Mouse (Mus musculus): ENCODE measurements around the gene Csf2. TPM values are rescaled to one million over a fixed set of nuclear protein-coding genes. Genes with fewer than 3 reads are reported as not detected.
A peak's percentile ranks its signal among the peaks of the same experiment; 100 is the strongest.
"Not testable (repeated sequence)": the region's sequence is repeated elsewhere in the genome, so short reads cannot be mapped to it uniquely, and the experiment has no call there.

Csf2 gene
- total RNA-seq (2021), result not detected
- long read RNA-seq, experiment 1, result 0 reads
- long read RNA-seq, experiment 2, result 0 reads

DNA sequence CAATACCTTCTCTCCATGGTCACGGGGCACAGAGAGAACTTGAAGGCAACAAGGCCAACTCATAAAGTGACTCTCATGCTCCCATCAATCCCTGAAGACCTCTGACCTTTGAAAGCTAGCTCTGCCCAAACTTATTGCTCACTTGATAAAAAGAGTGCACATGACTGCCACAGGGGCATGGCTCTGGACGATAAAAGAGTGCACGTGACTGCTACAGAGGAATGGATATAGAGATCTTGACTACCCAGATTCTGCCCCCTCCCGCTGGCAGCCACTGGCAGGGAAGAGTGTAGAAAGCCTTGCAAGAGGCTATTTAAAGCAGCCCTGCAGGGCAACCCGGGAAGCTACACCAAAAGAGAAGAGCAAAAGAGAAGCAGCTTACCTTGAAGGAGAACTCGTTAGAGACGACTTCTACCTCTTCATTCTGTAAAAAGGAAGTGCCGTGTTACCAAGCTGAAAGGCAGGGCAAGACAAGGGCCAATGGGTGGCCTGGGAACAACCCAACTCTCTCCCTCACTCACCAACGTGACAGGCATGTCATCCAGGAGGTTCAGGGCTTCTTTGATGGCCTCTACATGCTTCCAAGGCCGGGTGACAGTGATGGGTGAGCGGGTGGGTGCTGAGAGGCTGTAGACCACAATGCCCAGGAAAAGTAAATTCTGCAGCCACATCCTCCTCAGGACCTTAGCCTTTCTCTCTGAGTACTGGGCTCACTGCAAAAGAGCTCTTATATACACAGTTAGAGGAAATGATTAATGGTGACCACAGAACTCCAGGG lies at the start of gene Csf2:
Gene Csf2 (minus strand): TSS at position 728 of the 778 bp plus-strand sequence.
- DNase-seq (ENCODE audit: low spot score in 2 of 2), result no peak
- intact Hi-C loops (cut with DNase I), result no loop called here

DNA sequence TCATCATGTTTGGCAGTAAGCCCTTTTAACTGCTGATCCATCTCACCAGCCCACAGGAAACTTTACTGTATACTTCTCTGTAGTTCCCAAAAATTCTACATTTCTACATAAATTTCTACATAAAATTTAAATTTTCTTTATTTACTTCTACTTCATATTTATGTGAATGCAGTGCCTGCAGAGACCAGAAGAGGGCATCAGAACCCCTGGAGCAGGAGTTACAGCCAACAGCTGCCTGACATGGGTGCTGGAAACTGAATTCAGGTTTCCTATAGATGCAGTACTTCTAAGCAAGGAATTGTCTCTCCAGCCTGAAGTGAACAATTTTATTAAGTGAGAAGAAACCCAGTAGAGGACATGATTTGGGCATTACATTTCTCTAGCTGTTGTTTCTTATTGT lies 49.3 kb upstream of the Csf2 start:
- no peak for DNase-seq (ENCODE audit: low spot score in 2 of 2)
- intact Hi-C loops (cut with DNase I), result no loop called here

DNA sequence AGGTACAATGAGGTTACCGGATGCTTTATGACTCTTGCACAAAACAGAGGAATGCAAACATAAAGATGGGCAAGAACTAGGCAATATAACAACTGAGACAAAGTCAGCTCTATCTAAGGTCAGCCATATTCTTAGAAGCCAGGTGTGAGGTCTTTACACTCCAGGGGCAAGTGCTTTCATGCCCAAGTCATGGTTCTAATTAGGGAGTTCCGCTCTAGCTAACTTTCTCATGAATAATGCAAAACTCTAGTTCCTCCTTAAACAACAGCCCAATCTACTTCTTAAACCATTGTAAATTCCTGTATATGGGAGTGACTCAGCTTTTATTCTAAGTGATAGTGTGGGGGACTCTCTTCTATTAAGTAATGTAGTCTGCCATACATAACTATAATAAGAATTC lies 48.0 kb upstream of the Csf2 start:
- DNase-seq (ENCODE audit: low spot score in 2 of 2); intact Hi-C loops (cut with DNase I): not testable (repeated sequence)

DNA sequence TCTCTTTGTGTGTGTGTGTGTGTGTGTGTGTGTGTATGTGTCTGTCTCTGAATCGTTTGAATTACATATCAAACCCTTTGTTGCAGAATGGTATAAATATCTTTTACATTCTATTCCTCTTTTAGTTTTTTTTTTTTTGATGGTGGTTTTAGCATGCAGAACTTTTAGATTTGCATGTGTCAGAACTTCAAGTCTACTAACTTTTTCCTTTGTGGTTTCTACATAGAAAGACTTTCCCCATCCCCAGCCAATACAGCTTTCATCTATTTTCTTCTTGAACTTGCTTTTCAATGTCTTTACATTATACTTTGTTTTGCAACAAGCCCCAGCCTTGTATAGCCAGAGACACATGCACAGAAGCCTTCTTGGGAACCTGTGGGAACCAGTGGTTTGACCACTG lies 47.3 kb upstream of the Csf2 start:
- intact Hi-C loops (cut with DNase I), result no loop called here
- no peak for DNase-seq (ENCODE audit: low spot score in 2 of 2)

DNA sequence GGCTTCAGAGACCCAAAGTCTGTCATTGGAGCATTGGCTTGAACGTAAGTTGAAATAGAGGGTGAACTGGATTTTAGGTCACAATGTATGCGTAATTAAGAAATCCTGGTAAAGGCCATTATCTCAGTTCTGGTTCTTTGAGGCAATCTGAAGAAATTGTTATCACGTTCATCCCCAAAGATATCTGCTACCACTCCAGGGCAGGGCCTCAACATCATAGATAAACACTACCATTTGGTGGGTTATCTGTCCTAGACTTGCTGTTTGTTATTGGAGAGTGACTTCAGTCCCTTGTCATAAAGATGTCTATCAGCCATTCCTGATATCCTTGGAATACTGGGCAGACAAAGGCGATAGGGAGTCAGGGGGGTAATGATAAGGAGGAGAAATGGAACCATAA lies 46.5 kb upstream of the Csf2 start:
- no peak for DNase-seq (ENCODE audit: low spot score in 2 of 2)
- intact Hi-C loops (cut with DNase I), result no loop called here

DNA sequence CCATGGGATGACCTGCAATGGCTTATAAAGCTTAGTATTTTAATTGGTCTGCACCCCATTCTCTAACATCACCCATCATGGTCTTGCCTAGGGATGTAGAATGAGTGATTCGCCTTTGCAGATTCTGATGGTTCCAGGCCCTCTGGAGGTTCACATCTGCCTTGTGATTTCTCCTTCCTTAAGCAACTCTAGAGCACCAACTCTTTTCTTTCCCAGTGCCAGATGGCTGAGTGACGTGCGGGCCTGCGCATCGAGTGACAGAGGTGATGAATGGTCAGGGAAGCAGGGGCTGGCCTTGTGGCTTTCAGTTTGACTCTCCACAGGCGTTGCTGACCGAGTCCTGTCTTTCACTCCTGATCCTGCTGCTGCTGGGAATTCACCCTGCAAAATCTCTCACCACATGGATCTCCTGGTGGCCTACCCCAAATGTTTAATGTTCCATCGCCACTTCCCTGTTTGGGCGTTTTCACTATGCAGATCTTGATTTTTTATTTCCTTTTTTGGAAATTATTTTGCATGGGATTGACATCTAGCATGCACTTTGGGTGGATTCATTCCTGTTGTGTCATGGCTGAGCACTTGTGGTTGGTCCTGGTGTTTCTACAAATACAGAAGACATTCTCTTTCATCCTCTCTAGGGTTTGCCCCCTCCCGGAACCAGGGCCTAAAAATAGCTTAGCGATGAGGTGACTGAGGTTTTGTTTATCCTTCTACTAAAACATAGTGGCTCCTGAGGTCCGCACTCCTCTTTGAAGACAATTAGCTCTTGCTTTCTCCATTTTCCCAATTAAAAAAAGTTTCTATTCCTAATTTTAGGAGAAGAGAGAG lies 44.7 kb upstream of the Csf2 start:
- DNase-seq (ENCODE audit: low spot score in 2 of 2), result no peak
- intact Hi-C loops (cut with DNase I), result no loop called here

DNA sequence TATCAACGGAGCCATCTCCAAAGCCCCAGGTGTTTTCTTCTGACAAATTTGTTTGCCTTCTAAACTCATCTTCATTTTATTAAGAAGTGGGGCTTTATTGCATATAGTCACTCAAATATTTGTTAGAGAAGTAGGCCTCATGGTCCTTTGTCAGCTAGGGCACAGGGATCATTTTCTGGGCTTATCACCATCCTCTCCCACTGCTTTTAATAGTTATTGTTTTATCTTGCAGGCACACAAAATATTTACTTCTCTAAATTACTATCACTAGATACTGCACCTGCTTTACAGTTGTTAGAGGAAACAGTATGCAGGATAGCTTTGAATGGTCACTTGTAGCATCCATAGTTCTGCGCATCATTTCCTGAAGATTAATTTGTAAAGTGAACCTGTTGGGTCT lies 42.7 kb upstream of the Csf2 start:
- no peak for DNase-seq (ENCODE audit: low spot score in 2 of 2)
- intact Hi-C loops (cut with DNase I), result no loop called here

DNA sequence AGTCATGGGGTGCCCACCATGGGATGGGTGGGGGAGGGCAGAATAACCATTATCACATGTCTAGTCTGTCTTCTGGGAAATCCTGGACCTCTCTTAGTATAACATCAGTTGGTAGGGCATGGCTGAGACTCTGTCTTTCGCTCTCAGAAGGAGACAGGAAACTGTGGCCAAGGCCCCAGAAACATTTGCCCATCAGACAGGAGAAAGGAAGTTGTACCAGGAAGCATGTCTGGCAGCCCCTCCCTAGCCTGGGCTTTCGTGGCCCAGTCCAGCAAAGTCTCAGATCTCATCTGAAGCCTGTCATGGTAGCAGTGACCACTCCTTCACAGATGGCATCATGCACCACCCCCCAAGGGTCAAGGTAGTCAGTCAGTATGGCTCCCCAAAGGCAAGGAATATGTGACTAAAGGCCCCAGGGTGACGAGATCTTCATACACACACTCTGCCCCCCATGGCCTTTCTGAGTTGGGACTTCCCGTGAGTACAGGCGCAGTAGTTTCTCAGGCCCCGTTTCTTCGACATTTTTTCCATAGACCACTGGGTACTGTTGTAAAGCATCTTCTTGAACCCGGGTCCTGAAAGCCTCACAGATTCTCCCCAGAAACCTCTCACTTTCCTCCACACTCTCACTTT lies 38.5 kb upstream of the Csf2 start:
- intact Hi-C loops (cut with DNase I), result no loop called here
- no peak for DNase-seq (ENCODE audit: low spot score in 2 of 2)

DNA sequence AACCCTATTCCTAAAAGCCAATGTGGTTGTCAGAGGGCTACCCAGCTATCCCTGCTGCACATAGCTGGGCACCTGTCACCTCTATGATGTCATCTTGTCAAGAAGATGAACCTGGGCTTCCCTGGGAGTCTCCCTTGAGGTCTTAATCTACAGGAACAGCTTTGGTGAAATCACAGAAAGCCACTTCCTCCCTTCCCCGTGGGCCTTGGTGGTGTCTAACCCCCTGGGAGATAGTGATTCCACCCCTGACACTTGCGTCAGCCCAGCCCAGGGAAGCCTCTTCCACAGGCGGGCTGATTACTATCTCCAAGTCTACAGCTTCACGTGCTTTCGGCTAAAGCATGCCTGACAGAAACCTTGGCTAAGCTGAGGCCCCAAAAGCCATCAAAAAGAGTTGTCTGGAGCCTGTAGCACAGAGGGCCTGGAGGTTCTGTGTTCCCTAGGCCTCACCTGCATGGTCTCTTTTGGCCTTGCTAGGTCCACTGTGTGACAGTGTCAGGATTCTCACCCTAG lies 22.0 kb upstream of the Csf2 start:
- intact Hi-C loops (cut with DNase I), result no loop called here
- DNase-seq (ENCODE audit: low spot score in 2 of 2), result no peak

DNA sequence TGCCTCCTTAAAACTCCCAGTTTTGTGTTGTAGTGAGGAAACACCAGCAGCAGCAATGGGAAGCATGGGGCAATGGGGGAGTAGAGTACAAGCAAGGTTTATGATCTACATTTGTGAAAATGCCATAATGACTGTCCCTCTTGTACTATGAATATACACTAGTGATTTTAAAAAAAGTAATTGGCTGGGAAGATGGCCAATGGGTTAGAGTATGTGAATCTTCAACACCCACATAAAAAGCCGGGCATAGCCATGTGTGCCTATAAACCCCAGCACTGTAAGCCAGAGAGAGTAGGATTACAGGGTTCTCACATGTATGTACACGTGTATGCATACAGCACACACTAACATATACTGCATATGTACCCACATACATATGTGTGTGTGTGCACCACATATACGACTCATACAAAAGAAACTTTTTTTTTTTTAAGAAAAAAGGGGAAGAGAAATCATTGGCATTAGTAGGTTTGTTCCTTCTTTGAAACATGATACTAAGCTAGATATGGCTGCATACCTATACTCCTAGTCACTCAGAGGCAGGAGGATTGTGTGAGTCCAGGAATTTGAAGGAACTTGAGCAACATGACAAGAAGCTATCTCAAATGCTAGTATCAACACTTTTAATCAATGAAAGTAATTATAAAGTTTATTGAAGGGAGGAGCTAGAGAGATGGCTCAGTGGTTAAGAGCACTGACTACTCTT lies 19.9 kb upstream of the Csf2 start:
- intact Hi-C loops (cut with DNase I), result no loop called here
- peak in 1 of 2 experiments; percentile 73 for DNase-seq (ENCODE audit: low spot score in 2 of 2)

DNA sequence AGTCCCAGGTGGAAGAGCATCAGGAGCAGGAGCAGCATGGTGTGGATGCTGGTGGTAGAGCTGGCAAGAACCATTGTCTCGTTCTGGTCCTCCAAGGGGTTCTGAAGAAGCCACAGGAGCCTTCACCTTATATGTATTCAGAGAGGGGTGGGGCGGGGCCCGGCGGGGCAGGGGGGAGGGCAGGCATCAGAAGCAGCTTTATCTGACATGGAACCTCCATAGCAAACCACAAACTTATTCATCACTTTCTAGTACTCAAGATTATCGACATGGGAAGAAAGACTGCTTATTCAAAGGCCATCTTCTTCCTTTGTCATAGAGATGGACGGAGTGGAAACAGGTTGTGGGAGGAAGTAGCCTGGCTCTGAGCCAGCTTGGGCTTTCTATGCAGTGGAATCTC lies 17.7 kb upstream of the Csf2 start, which contains the start of gene Il3:
Gene Il3 (minus strand): TSS at position 101 of the 400 bp plus-strand sequence.
- intact Hi-C loops (cut with DNase I), result no loop called here
- no peak for DNase-seq (ENCODE audit: low spot score in 2 of 2)

DNA sequence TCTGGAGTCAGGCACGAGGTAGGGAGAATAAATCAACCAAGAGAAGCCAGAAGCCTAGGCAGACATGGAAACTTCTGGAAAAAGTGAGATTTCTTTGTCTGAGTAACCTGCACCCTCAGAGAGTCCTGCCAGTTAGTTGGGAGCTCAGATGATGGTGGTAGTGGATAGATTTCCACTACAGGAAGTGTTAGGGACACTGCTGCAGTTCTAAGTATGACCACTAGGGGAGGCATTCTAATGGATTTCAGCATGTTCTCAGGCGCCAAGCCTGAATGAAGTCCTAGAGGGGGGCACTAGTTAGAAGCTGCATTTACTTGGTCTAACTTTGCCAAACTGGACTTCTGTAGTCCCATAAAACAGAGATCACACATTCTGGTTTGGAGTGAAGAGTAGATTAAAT lies 15.1 kb upstream of the Csf2 start:
- intact Hi-C loops (cut with DNase I), result no loop called here
- peak; percentile 50 to 69 for DNase-seq (ENCODE audit: low spot score in 2 of 2)

DNA sequence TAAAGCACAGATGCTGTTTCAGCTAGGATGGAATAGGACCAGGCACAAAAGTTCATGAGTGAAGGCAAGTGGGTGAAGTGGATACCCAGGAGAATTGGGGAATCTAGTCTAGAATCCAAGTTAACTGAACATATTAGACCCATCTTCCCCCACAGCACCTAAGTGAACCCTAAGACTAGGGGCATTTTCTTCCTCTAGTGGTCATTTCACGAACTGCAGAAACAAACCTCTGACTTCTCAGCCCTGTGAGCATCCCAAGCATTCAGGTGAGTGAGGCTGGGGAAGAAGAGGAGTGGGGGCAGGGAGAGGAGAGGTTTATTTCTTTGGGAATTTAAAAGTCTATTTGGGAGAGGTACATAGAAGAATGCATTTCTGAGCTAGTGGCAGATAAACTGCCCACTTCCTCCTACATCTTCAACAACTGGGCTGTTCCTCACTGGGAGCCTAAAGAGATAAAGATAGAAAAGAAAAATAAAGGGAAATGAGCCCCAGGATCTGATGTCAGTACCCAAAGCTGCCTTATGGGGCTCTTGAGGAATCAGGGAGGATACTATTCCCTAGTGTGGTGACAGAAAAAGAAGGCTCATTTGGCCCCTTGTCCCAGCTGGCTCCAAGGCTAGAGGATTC lies 14.1 kb upstream of the Csf2 start:
- intact Hi-C loops (cut with DNase I), result no loop called here

DNA sequence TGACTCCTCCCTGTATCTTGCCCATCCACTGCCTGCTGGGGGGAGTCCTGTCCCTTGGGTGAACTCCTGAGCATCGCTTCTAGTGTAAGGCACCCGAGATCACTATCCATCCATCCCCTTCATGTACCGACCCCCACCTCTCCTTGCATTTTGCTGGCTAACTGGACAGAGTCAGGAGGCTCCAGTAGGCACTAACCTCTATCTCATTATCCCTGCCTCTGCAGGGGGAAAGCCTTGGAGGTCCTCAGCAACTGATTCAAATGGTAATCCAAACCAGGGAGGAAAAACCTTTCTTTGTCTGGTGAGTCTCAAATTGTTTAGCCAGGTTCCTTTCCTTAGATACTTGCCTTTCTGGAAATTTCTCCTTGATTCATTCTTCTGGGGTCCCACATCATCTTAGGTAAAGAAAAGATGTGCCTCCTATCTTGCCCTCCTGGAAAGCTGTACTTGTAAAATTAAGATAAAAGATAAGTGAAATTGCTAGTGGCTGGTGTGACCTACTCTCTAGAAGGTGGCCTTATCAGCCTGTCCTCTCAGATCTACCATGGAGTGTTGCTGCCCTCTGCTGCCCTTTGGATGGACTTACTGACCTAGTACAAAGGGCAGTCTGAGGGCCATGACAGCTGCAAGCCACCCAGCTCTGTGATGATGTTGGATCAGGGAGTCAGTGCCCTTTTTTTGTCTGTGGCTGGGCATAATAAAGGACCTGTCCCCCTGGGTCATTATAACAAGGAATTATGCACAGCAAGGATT lies 7.3 kb upstream of the Csf2 start:
- DNase-seq (ENCODE audit: low spot score in 2 of 2), result peak; percentile 54 to 69
- intact Hi-C loops (cut with DNase I), result loop anchor here (2.0 to 5.0 kb wide), 2 partner anchors 112 to 254 kb away; no protein-coding TSS in a partner anchor

More for the DNA sequence above, 14.1 kb upstream of the Csf2 start:
- no peak for DNase-seq (ENCODE audit: low spot score in 2 of 2)

DNA sequence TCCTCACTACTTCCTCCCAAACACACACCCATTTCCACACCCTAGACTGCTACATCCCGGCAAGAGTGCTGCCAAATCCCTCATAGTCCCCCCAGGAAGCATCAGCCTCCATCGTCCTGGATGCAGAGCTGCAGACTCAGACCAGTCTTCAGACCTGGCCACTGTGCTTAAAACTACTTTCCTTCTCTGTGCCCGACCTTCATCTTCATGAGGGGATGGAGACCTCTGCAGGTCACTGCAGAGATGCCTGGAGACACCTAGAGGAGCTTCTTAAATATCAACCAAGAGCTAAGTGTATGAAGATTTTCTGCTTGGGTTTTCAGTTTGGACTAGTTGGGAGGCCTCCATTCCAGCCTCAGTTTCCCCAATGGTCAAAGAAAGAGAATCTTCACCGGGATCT lies 4.6 kb upstream of the Csf2 start:
- DNase-seq (ENCODE audit: low spot score in 2 of 2), result no peak
- intact Hi-C loops (cut with DNase I), result no loop called here

DNA sequence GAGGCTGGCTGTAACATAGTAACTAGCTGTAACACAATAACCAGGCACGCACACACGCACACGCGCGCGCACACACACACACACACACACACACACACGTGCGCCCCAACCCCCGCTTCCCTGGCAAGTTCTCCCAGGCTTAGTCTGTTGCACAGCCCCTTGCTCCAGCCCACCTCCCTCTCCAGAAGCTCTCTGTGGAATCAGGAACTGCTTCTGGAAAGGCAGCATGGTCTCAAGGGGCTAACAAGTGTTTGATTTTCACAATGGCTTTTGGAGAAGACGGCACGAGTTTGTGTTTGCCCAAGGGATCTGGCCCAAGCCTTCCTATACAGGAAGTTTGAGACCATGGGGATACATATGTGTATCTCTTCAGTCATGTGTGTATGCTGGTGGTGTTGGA lies 1.1 kb upstream of the Csf2 start:
- DNase-seq (ENCODE audit: low spot score in 2 of 2), result no peak
- intact Hi-C loops (cut with DNase I), result no loop called here

DNA sequence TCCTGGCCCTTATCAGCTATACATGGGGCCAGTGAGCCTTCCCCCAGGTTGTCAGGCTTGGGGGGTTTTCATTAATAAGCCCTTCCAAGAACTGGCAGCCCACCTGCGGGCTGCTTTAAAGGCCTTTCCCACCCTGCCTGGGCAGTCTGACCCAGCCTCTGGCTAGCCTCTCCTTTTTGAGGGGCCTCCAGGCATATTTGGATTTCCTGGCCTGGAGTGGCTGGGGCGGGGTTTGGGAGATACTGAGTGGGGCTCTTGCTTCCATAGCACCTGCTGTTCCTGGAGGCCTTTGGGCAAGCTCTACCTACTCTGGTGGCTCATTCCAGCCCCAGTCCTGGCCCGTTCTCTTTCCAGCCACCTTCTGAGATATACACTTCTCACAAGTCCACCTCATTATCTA lies 281 bp upstream of the Csf2 start:
- DNase-seq (ENCODE audit: low spot score in 2 of 2), result no peak
- intact Hi-C loops (cut with DNase I), result no loop called here

DNA sequence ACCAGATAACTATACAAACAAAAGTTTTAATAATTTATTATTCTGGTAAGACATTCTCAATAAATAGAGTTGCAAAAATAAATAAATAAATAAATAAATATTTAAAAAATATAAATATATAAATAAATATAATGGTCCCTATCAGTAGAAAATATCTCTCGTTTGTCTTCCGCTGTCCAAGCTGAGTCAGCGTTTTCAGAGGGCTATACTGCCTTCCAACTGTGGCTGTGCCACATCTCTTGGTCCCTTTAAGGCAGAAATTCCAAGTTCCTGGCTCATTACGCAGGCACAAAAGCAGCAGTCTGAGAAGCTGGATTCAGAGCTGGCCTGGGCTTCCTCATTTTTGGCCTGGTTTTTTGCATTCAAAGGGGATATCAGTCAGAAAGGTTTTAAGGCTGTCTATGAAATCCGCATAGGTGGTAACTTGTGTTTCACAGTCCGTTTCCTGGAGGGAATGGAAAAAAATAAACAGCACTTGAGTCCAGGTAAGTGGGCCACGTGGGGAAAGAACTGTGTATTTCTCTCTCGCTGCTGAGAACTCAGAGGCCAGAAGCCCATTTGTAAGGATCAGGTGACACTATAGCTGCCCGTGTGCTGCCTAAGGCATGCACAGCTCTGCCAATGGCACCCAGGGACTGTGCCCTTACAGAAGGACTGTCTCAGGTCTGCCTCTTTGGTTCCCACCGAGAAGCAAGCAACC lies 2.1 kb downstream of the Csf2 start:
- no peak for DNase-seq (ENCODE audit: low spot score in 2 of 2)
- intact Hi-C loops (cut with DNase I), result no loop called here
